Mouse (Mus musculus) liver, embryonic 14.5 days (tissue): Measurements from ENCODE around the gene Gtpbp1. TPM values are rescaled to one million over a fixed set of nuclear protein-coding genes. Genes with fewer than 3 reads are reported as not detected.

Experiments
- ATAC-seq: fragments of 200-750 bp; cut with Nextera tagmentation; 2 replicates; pipeline ENCODE4 v1.8.0; 2017; ENCODE audit warnings: moderate number of reproducible peaks, mild to moderate bottlenecking, moderate library complexity; ENCODE audit not compliant: insufficient read depth
- DNase-seq, 3 experiments: peaks; one replicate each; pipeline ENCODE4 v3.0.0-alpha.2; 2012 to 2013; ENCODE audit warnings: low read depth in 3 of 3, low spot score in 3 of 3
- H3K27ac ChIP-seq: fragments of 300-500 bp; sonication (generic); 2 replicates; pipeline ENCODE4 v1.5.1; 2014; ENCODE audit warnings: moderate library complexity, mild to moderate bottlenecking, control low read depth, inconsistent platforms
- H3K27me3 ChIP-seq: fragments of 300-500 bp; sonication (generic); 2 replicates; pipeline ENCODE4 v1.6.1; 2014; ENCODE audit warnings: mild to moderate bottlenecking, low read length, moderate library complexity; ENCODE audit not compliant: control insufficient read depth, insufficient read depth
- H3K36me3 ChIP-seq: fragments of 300-500 bp; sonication (generic); replicated peaks from 2 replicates; pipeline ENCODE4 v1.6.1; 2014; ENCODE audit warnings: low read depth; ENCODE audit not compliant: control insufficient read depth, insufficient read depth
- H3K4me1 ChIP-seq, 2 experiments: fragments of 200-500 bp in 1 of 2; fragments of 300-500 bp in 1 of 2; sonication (generic) in 1 of 2; replicated peaks; 2 replicates each; pipeline ENCODE4 v1.6.1; 2012 to 2014; ENCODE audit warnings: antibody characterized with exemption in 1 of 2, inconsistent platforms in 1 of 2, low read length in 1 of 2; ENCODE audit not compliant: control insufficient read depth in 2 of 2, insufficient read depth in 2 of 2
- H3K4me2 ChIP-seq: fragments of 300-500 bp; sonication (generic); 2 replicates; pipeline ENCODE4 v1.6.1; 2014; ENCODE audit warnings: low read depth, mild to moderate bottlenecking, control low read depth, moderate library complexity
- H3K4me3 ChIP-seq, 2 experiments: fragments of 200-500 bp in 1 of 2; fragments of 300-500 bp in 1 of 2; sonication (generic) in 1 of 2; 2 replicates each; pipeline ENCODE4 v1.5.1; 2012 to 2014; ENCODE audit warnings: low read depth in 2 of 2, low read length in 2 of 2, mild to moderate bottlenecking in 2 of 2, control low read depth in 1 of 2, inconsistent platforms in 1 of 2, moderate library complexity in 1 of 2; ENCODE audit not compliant: insufficient read depth in 1 of 2
- H3K9ac ChIP-seq: fragments of 300-500 bp; sonication (generic); replicated peaks from 2 replicates; pipeline ENCODE4 v1.6.1; 2014; ENCODE audit warnings: mild to moderate bottlenecking, control low read depth, moderate library complexity
- H3K9me3 ChIP-seq: fragments of 300-500 bp; sonication (generic); 2 replicates; pipeline ENCODE4 v1.6.1; 2016; ENCODE audit warnings: low read length, mixed read lengths; ENCODE audit not compliant: control insufficient read depth
- CTCF ChIP-seq: IDR thresholded peaks from 2 replicates; pipeline ENCODE4 v1.5.1; 2016; ENCODE audit warnings: antibody characterized with exemption, low read depth, control low read depth
- EP300 ChIP-seq: IDR thresholded peaks from 2 replicates; pipeline ENCODE4 v1.6.1; 2016; ENCODE audit warnings: antibody characterized with exemption, low read depth
- WGBS: fragments of 180-500 bp; shearing (Covaris S2); extraction: QIAGEN DNeasy Blood & Tissue Kit; methylation state at CpG from one replicate; pipeline ENCODE4 v1.1.7; 2014; ENCODE audit not compliant: insufficient replicate concordance; 5-methylcytosine and 5-hydroxymethylcytosine counted together
- polyA plus RNA-seq, 2 experiments: library from polyadenylated mRNA; depleted of rRNA in 1 of 2; stranded (reverse) in 1 of 2; unstranded in 1 of 2; fragments of >200 nt; fragmentation: Nextera tagmentation in 1 of 2; extraction: Ambion mirVana in 1 of 2; gene quantifications; 2 replicates each; pipeline versions ENCODE4 v1.2.1 to v1.2.3; 2012 to 2014

Gene Gtpbp1
- polyA plus RNA-seq, 2 experiments: 22.6 to 23.5 TPM

- Histone ChIP-seq H3K4me1 (peaks cover 53 to 65% of the 10 kb centered on the region in 2 experiments), H3K9me3 (no peaks in the 10 kb centered on the region), H3K27me3 (no peaks in the 10 kb centered on the region), H3K4me3 (peak overlapping the region; percentile 89), H3K9ac (peak overlapping the region; percentile 97), H3K27ac (peak overlapping the region; percentile 95), H3K36me3 (no peaks in the 10 kb centered on the region; the same call in 1 of the 2 replicates), H3K4me2 (peak overlapping the region; percentile 88)
- TF ChIP-seq CTCF: no peak
- ATAC-seq (no peak), DNase-seq (no peak)
- WGBS: 24% methylated on average over 6 of the region's 6 CpGs
Observed at GRCm38 (mm10) chr15:79685141-79685641, 5.5 kb upstream of the Gtpbp1 start.

DNA sequence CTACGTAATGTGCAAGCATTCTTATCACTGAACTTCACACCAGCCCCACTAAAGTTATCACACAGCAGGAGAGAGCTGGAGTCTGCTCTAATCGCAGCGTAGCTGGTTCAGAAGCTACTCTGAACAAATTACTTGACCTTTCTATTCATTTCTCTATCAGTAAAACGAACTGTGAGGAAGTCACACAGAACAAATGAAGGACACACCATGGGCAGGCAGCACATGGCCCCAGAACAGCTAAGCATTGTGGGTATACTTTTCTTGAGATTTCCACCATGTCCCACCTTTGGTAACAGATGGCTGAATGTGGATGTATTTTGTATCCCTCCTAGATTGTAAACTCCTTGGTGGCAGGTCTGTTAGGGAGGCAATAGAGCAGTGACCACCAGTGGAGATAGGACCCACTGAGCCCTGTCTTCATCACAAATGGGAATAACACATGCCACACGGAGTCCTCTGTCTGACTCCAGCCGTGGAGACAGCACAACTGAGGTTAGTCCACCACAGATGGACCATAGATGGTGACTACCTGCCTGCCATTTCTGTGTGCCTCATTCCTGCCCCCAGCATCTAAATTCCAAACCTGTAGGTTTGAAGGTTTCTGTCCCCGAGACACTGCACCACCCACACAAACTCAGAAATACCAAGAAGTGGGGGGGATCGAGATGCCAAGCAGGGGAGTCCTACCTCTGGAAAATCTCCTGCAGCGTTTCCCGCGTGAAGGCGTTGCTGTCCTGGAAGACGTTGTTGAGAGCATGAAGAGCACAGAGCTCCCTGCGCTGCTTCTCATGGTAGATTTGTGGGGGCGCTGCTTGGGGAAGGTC lies 4.4 kb upstream of the Gtpbp1 start:
- 3% methylated on average over 15 of the region's 15 CpGs for WGBS
- ATAC-seq (no peak), DNase-seq (peak in 1 of 3 experiments; percentile 62)
- Histone ChIP-seq H3K27me3 (no peaks in the 10 kb centered on the region), H3K9ac (peak overlapping the region; percentile 97), H3K36me3 (no peaks in the 10 kb centered on the region; the same call in 1 of the 2 replicates), H3K27ac (peak overlapping the region; percentile 95), H3K4me3 (peak overlapping the region; percentile 89), H3K4me1 (peaks cover 51 to 63% of the 10 kb centered on the region in 2 experiments), H3K4me2 (peak overlapping the region; percentile 88), H3K9me3 (no peaks in the 10 kb centered on the region)
- no peak for TF ChIP-seq CTCF
- peak; percentile 79 for TF ChIP-seq EP300

DNA sequence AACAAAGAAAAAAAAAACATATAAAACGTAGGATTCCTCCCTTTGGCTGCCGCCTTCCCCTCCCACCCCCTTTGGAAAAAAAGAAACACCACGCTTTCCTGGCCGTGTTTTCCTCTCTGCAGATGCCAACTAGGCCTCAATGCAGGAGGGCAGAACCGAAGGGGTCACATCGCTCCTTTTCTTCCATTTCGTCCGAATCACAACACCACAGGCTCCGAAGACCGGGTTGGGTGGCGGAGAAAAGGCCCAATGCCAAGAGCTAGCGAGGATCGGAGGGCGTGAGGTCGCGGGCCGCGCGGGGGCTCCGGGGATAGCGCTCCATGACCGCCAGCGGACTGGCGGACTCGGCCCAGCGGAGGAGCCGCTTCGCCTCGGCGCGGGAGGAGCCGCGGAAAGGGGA lies 3.5 kb upstream of the Gtpbp1 start:
- Histone ChIP-seq H3K27me3 (no peaks in the 10 kb centered on the region), H3K9ac (peak overlapping the region; percentile 97), H3K9me3 (no peaks in the 10 kb centered on the region), H3K27ac (peak overlapping the region; percentile 95), H3K4me2 (peak overlapping the region; percentile 88), H3K4me3 (peak overlapping the region; percentile 89), H3K36me3 (no peaks in the 10 kb centered on the region; the same call in 1 of the 2 replicates), H3K4me1 (peaks cover 44 to 61% of the 10 kb centered on the region in 2 experiments)
- under 1% methylated on average over 31 of the region's 33 CpGs for WGBS
- ATAC-seq: no peak
- DNase-seq: no peak
- no peak for TF ChIP-seq CTCF
- TF ChIP-seq EP300: no peak

DNA sequence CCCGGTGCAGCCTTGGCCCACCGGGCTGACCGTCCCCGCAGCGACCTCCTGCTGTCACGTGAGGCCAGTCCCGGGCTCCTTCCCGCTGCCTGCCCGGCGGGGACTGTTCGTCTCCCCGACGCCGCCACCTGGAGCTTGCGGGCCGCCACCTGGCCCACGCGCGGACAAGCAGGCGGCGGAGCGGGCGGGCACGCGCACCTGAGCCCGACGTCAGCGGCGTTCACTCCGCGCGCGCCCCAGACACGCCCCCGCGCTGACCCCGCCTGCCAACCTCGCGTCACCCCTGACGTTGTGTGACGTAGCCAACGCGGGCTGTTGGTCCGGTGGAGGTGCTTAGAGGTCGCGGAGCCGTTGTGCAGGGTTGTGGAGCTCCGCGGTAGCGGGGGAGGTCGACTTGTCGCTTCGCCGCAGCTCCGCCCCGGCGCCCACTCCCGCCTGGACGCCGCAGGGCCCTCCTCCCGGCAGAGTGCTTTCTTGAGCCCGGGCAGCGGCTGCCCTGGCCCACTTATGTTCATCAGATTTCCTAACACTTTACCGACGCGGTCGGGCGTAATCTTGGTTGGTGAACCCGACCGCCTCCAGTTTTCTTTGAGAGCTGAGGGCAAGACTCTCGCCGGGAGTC lies 2.9 kb upstream of the Gtpbp1 start, which contains the start of gene Josd1:
Gene Josd1, minus strand, starts transcription at position 274 of the 622 bp plus-strand sequence.
- Histone ChIP-seq H3K4me3 (peak within 1 kb of the TSS; percentile 89), H3K4me1 (peaks cover 44 to 61% of the 10 kb centered on the region in 2 experiments), H3K27ac (peak within 1 kb of the TSS; percentile 95), H3K4me2 (peak within 1 kb of the TSS; percentile 88), H3K27me3 (no peaks in the 10 kb centered on the region), H3K9ac (peak within 1 kb of the TSS; percentile 97), H3K9me3 (no peaks in the 10 kb centered on the region), H3K36me3 (no peaks in the 10 kb centered on the region)
- WGBS: under 1% methylated on average over 71 of the region's 72 CpGs
- ATAC-seq: peak; percentile 71
- peak; percentile 90 to 94 (median 90) for DNase-seq
- no peak for TF ChIP-seq CTCF
- TF ChIP-seq EP300: no peak
